Mouse (Mus musculus) small intestine, adult 2 months (tissue): ENCODE results near the gene Ccna2.

Experiments used
- CTCF ChIP-seq: fragments of 200-500 bp; IDR thresholded peaks from 2 replicates; pipeline ENCODE4 v1.5.1; 2012; ENCODE audit warnings: low read depth, mild to moderate bottlenecking, control low read depth, inconsistent platforms, low read length, moderate library complexity, mixed read lengths; ENCODE audit not compliant: insufficient replicate concordance, insufficient read length; ENCODE audit errors: extremely low read depth
- POLR2A ChIP-seq: fragments of 200-500 bp; IDR thresholded peaks from 2 replicates; pipeline ENCODE4 v1.6.1; 2012; ENCODE audit warnings: low read depth, mild to moderate bottlenecking, control low read depth, inconsistent platforms, low read length, moderate library complexity

- TF ChIP-seq POLR2A (no peak), CTCF (no peak)
Observed at GRCm38 (mm10) chr3:36540756-36541155, 31.2 kb downstream of the Ccna2 start.
